Mouse (Mus musculus): ENCODE results near the gene Atp6v1e2. TPM values are rescaled to one million over a fixed set of nuclear protein-coding genes. Genes with fewer than 3 reads are reported as not detected.

Gene Atp6v1e2
- 0.18 TPM in 1 of 2 replicates, not detected in the other for polyA plus RNA-seq (2012; rRNA removed)

- no peak for DNase-seq (ENCODE audit: extremely low spot score in 1 of 2, low spot score in 1 of 2)
Observed at GRCm38 (mm10) chr17:86947840-86948796, at the start of gene Atp6v1e2. Atp6v1e2 (minus strand) TSS chr17:86947897.

- no peak for DNase-seq (ENCODE audit: extremely low spot score in 1 of 2, low spot score in 1 of 2)
Observed at GRCm38 (mm10) chr17:86997323-86997722, 49.6 kb upstream of the Atp6v1e2 start.

GRCm38 (mm10) chr17:86991306-86991705, 43.6 kb upstream of the Atp6v1e2 start:
- no peak for DNase-seq (ENCODE audit: extremely low spot score in 1 of 2, low spot score in 1 of 2)

GRCm38 (mm10) chr17:86988601-86989184, 41.0 kb upstream of the Atp6v1e2 start:
- no peak for DNase-seq (ENCODE audit: extremely low spot score in 1 of 2, low spot score in 1 of 2)

GRCm38 (mm10) chr17:86988161-86988560, 40.5 kb upstream of the Atp6v1e2 start:
- DNase-seq (ENCODE audit: extremely low spot score in 1 of 2, low spot score in 1 of 2): no peak

- no peak for DNase-seq (ENCODE audit: extremely low spot score in 1 of 2, low spot score in 1 of 2)
Observed at GRCm38 (mm10) chr17:86986449-86987138, 38.9 kb upstream of the Atp6v1e2 start.

- DNase-seq (ENCODE audit: extremely low spot score in 1 of 2, low spot score in 1 of 2): no peak
Observed at GRCm38 (mm10) chr17:86982497-86982896, 34.8 kb upstream of the Atp6v1e2 start.

GRCm38 (mm10) chr17:86981701-86982100, 34.0 kb upstream of the Atp6v1e2 start:
- no peak for DNase-seq (ENCODE audit: extremely low spot score in 1 of 2, low spot score in 1 of 2)

- DNase-seq (ENCODE audit: extremely low spot score in 1 of 2, low spot score in 1 of 2): no peak
Observed at GRCm38 (mm10) chr17:86981205-86981604, 33.5 kb upstream of the Atp6v1e2 start.

- DNase-seq (ENCODE audit: extremely low spot score in 1 of 2, low spot score in 1 of 2): no peak
Observed at GRCm38 (mm10) chr17:86978496-86978895, 30.8 kb upstream of the Atp6v1e2 start.

GRCm38 (mm10) chr17:86976387-86976786, 28.7 kb upstream of the Atp6v1e2 start:
- no peak for DNase-seq (ENCODE audit: extremely low spot score in 1 of 2, low spot score in 1 of 2)

- DNase-seq (ENCODE audit: extremely low spot score in 1 of 2, low spot score in 1 of 2): no peak
Observed at GRCm38 (mm10) chr17:86973097-86973496, 25.4 kb upstream of the Atp6v1e2 start.

GRCm38 (mm10) chr17:86971860-86972259, 24.2 kb upstream of the Atp6v1e2 start:
- DNase-seq (ENCODE audit: extremely low spot score in 1 of 2, low spot score in 1 of 2): no peak

- no peak for DNase-seq (ENCODE audit: extremely low spot score in 1 of 2, low spot score in 1 of 2)
Observed at GRCm38 (mm10) chr17:86971036-86971435, 23.3 kb upstream of the Atp6v1e2 start.

GRCm38 (mm10) chr17:86970026-86970750, 22.5 kb upstream of the Atp6v1e2 start:
- DNase-seq (ENCODE audit: extremely low spot score in 1 of 2, low spot score in 1 of 2): no peak

- DNase-seq (ENCODE audit: extremely low spot score in 1 of 2, low spot score in 1 of 2): no peak
Observed at GRCm38 (mm10) chr17:86969582-86969981, 21.9 kb upstream of the Atp6v1e2 start.

GRCm38 (mm10) chr17:86968581-86968980, 20.9 kb upstream of the Atp6v1e2 start:
- DNase-seq (ENCODE audit: extremely low spot score in 1 of 2, low spot score in 1 of 2): no peak

- no peak for DNase-seq (ENCODE audit: extremely low spot score in 1 of 2, low spot score in 1 of 2)
Observed at GRCm38 (mm10) chr17:86967536-86968525, 20.1 kb upstream of the Atp6v1e2 start.

- no peak for DNase-seq (ENCODE audit: extremely low spot score in 1 of 2, low spot score in 1 of 2)
Observed at GRCm38 (mm10) chr17:86967048-86967447, 19.4 kb upstream of the Atp6v1e2 start.
